7 mouse cellular contexts compared by ENCODE assay signal in genomic region chr13:104816635-104817571, GRCm38 (mm10). TPM values are rescaled to one million over a fixed set of nuclear protein-coding genes. Genes with fewer than 3 reads are reported as not detected.
DNase-seq lines count a peak whose midpoint lies in the region; ATAC-seq and TF ChIP-seq lines count a peak whose summit lies in the region.

TSS of gene Cwc27 (minus strand) at chr13:104817142.

- no peak for TF ChIP-seq CTCF in kidney, adult 2 months (conservative IDR thresholded peaks at IDR 0.05; ENCODE audit: insufficient read depth, insufficient read length, low read depth, low read length)
- no peak for TF ChIP-seq CTCF in spleen, adult 2 months (IDR thresholded peaks at IDR 0.05; ENCODE audit: extremely low read depth, insufficient read depth, insufficient read length, insufficient replicate concordance)

- H3K27ac ChIP-seq in embryonic facial prominence, embryonic 12.5 days, result peak within 1 kb of the TSS; percentile 67
- peak within 1 kb of the TSS; percentile 98 for H3K27ac ChIP-seq in kidney, adult 2 months (ENCODE audit: insufficient read depth, low read depth, low read length)
- peak within 1 kb of the TSS; percentile 54 for H3K27ac ChIP-seq in limb, embryonic 12.5 days
- H3K27ac ChIP-seq in midbrain, embryonic 15.5 days, result peak within 1 kb of the TSS; percentile 78
- H3K27ac ChIP-seq in spleen, adult 2 months (ENCODE audit: insufficient read depth, low read length), result peak within 1 kb of the TSS; percentile 92

- WGBS in embryonic facial prominence, embryonic 12.5 days, result under 1% methylated on average over 50 of the region's 50 CpGs
- under 1% methylated on average over 50 of the region's 50 CpGs for WGBS in kidney, adult 2 months
- WGBS in limb, embryonic 12.5 days, result under 1% methylated on average over 50 of the region's 50 CpGs
- under 1% methylated on average over 50 of the region's 50 CpGs for WGBS in midbrain, embryonic 15.5 days
- WGBS in spleen, adult 2 months, result 2% methylated on average over 50 of the region's 50 CpGs

- H3K4me2 ChIP-seq in embryonic facial prominence, embryonic 12.5 days (replicated peaks), result peak within 1 kb of the TSS; percentile 69
- H3K4me2 ChIP-seq in limb, embryonic 12.5 days, result peak within 1 kb of the TSS; percentile 67
- peak within 1 kb of the TSS; percentile 66 for H3K4me2 ChIP-seq in midbrain, embryonic 15.5 days

- no peak for TF ChIP-seq POLR2A in kidney, adult 2 months (IDR thresholded peaks at IDR 0.05; ENCODE audit: low read depth, low read length)
- no peak; the same call in 1 of the 2 replicates for TF ChIP-seq POLR2A in spleen, adult 2 months (IDR thresholded peaks at IDR 0.05; ENCODE audit: low read depth, low read length)

- H3K27me3 ChIP-seq in embryonic facial prominence, embryonic 12.5 days, result no peaks in the 10 kb centered on the region
- H3K27me3 ChIP-seq in kidney, adult 2 months (replicated peaks; ENCODE audit: control insufficient read depth, insufficient read depth, low read length), result no peaks in the 10 kb centered on the region
- no peaks in the 10 kb centered on the region for H3K27me3 ChIP-seq in limb, embryonic 12.5 days
- H3K27me3 ChIP-seq in midbrain, embryonic 15.5 days (replicated peaks), result no peaks in the 10 kb centered on the region
- no peaks in the 10 kb centered on the region for H3K27me3 ChIP-seq in spleen, adult 2 months (ENCODE audit: control insufficient read depth, insufficient read depth, low read length)

- H3K9me3 ChIP-seq in embryonic facial prominence, embryonic 12.5 days, result no peaks in the 10 kb centered on the region
- H3K9me3 ChIP-seq in limb, embryonic 12.5 days, result no peaks in the 10 kb centered on the region
- H3K9me3 ChIP-seq in midbrain, embryonic 15.5 days, result no peaks in the 10 kb centered on the region

- H3K4me1 ChIP-seq in embryonic facial prominence, embryonic 12.5 days, result peaks cover 13% of the 10 kb centered on the region
- peaks cover 6% of the 10 kb centered on the region; the same call in 1 of the 2 replicates for H3K4me1 ChIP-seq in kidney, adult 2 months (ENCODE audit: control insufficient read depth, insufficient read depth, low read length)
- H3K4me1 ChIP-seq in limb, embryonic 12.5 days (replicated peaks), result peaks cover 11% of the 10 kb centered on the region
- H3K4me1 ChIP-seq in midbrain, embryonic 15.5 days, result peaks cover 25% of the 10 kb centered on the region
- H3K4me1 ChIP-seq in spleen, adult 2 months (ENCODE audit: control insufficient read depth, insufficient read depth, insufficient read length), result no peaks in the 10 kb centered on the region; the same call in 1 of the 2 replicates

- ATAC-seq in embryonic facial prominence, embryonic 12.5 days (ENCODE audit: insufficient number of reproducible peaks, insufficient read depth, low FRiP score, low TSS enrichment), result peak; percentile 91
- peak; percentile 90 for ATAC-seq in limb, embryonic 12.5 days (ENCODE audit: insufficient number of reproducible peaks, insufficient read depth, low FRiP score, low TSS enrichment, low read depth)
- peak; percentile 98 for ATAC-seq in midbrain, embryonic 15.5 days (replicated peaks)

- peak; percentile 74 for DNase-seq in adrenal gland, postnatal 25 days
- peak; percentile 82 to 92 for DNase-seq in heart, adult 18-20 months
- peak; percentile 89 for DNase-seq in kidney, adult 2 months
- peak; percentile 64 to 86 for DNase-seq in spleen, adult 2 months (ENCODE audit: low read depth in 1 of 2, low spot score in 2 of 2)

- H3K4me3 ChIP-seq in embryonic facial prominence, embryonic 12.5 days, result peak within 1 kb of the TSS; percentile 76
- peak within 1 kb of the TSS; percentile 91 for H3K4me3 ChIP-seq in kidney, adult 2 months (ENCODE audit: insufficient read depth, low read depth, low read length)
- H3K4me3 ChIP-seq in limb, embryonic 12.5 days (replicated peaks), result peak within 1 kb of the TSS; percentile 70
- H3K4me3 ChIP-seq in midbrain, embryonic 15.5 days, result peak within 1 kb of the TSS; percentile 75
- H3K4me3 ChIP-seq in spleen, adult 2 months (ENCODE audit: extremely low read depth, insufficient read depth, insufficient read length), result peak within 1 kb of the TSS; percentile 86

- H3K36me3 ChIP-seq in embryonic facial prominence, embryonic 12.5 days, result no peaks in the 10 kb centered on the region
- no peaks in the 10 kb centered on the region for H3K36me3 ChIP-seq in kidney, adult 2 months (ENCODE audit: control insufficient read depth, insufficient read depth, low read length)
- peaks cover 14% of the 10 kb centered on the region; the same call in 1 of the 2 replicates for H3K36me3 ChIP-seq in limb, embryonic 12.5 days
- H3K36me3 ChIP-seq in midbrain, embryonic 15.5 days (replicated peaks), result no peaks in the 10 kb centered on the region
- no peaks in the 10 kb centered on the region for H3K36me3 ChIP-seq in spleen, adult 2 months (ENCODE audit: control insufficient read depth, insufficient read depth, low read length)

- peak within 1 kb of the TSS; percentile 80 for H3K9ac ChIP-seq in embryonic facial prominence, embryonic 12.5 days
- H3K9ac ChIP-seq in limb, embryonic 12.5 days (replicated peaks), result peak within 1 kb of the TSS; percentile 86
- peak within 1 kb of the TSS; percentile 82 for H3K9ac ChIP-seq in midbrain, embryonic 15.5 days

RNA-seq across cellular contexts. Expression of gene Cwc27, which starts in this region (rescaled TPM):
- 15.9 and 19.6 TPM in 2 replicates for total RNA-seq in adrenal gland, postnatal 25 days (2021)
- polyA plus RNA-seq in embryonic facial prominence, embryonic 12.5 days (2016; fragmentation: Nextera tagmentation; extraction: Ambion mirVana), result 32.3 and 34.5 TPM in 2 replicates
- total RNA-seq in heart, adult 18-20 months (2021), result 10 to 100 TPM; 12.9 to 17.3 TPM
- 2.5 and 4.3 TPM in 2 replicates for polyA plus RNA-seq in kidney, adult 2 months (2012; rRNA removed)
- 34.4 and 38.1 TPM in 2 replicates for polyA plus RNA-seq in limb, embryonic 12.5 days (2016; fragmentation: Nextera tagmentation; extraction: Ambion mirVana)
- 22.7 and 25.1 TPM in 2 replicates for polyA plus RNA-seq in midbrain, embryonic 15.5 days (2015; fragmentation: Nextera tagmentation; extraction: Ambion mirVana)
- polyA plus RNA-seq in spleen, adult 2 months (2012; rRNA removed), result 1.7 and 2.4 TPM in 2 replicates

Comparison
In these comparisons a context has a peak if more than half of its experiments do, and no peak if none do; other contexts are left out.
1. Peak in every context shown above with its lines: DNase-seq, ATAC-seq, H3K4me3 ChIP-seq and H3K27ac ChIP-seq.